Mouse (Mus musculus) testis, adult 2 months (tissue): ENCODE measurements around the gene Esrp2. TPM values are rescaled to one million over a fixed set of nuclear protein-coding genes. Genes with fewer than 3 reads are reported as not detected.

Experiments
- H3K27ac ChIP-seq: fragments of 200-500 bp; 2 replicates; pipeline ENCODE4 v1.5.1; 2012; ENCODE audit warnings: low read depth, low read length; ENCODE audit not compliant: control insufficient read depth, insufficient read depth
- H3K27me3 ChIP-seq: fragments of 200-500 bp; 2 replicates; pipeline ENCODE4 v1.6.1; 2012; ENCODE audit warnings: mild to moderate bottlenecking, low read length, moderate library complexity; ENCODE audit not compliant: control insufficient read depth, insufficient read depth
- H3K36me3 ChIP-seq: fragments of 200-500 bp; 2 replicates; pipeline ENCODE4 v1.6.1; 2012; ENCODE audit warnings: mild to moderate bottlenecking, low read length; ENCODE audit not compliant: control insufficient read depth, insufficient read depth
- H3K4me1 ChIP-seq: fragments of 200-500 bp; 2 replicates; pipeline ENCODE4 v1.6.1; 2012; ENCODE audit warnings: low read length; ENCODE audit not compliant: control insufficient read depth, insufficient read depth
- H3K4me3 ChIP-seq: fragments of 200-500 bp; 2 replicates; pipeline ENCODE4 v1.5.1; 2012; ENCODE audit warnings: low read depth, mild to moderate bottlenecking, low read length, moderate library complexity, mixed read lengths; ENCODE audit not compliant: control insufficient read depth
- CTCF ChIP-seq: fragments of 200-500 bp; IDR thresholded peaks from 2 replicates; pipeline ENCODE4 v1.5.1; 2012; ENCODE audit warnings: low read depth, mild to moderate bottlenecking, inconsistent platforms, low read length, moderate library complexity; ENCODE audit not compliant: control insufficient read depth, insufficient read depth, insufficient replicate concordance
- POLR2A ChIP-seq: fragments of 200-500 bp; IDR thresholded peaks from 2 replicates; pipeline ENCODE4 v1.6.1; 2012; ENCODE audit warnings: low read depth, mild to moderate bottlenecking, inconsistent platforms, low read length, moderate library complexity; ENCODE audit not compliant: control insufficient read depth
- polyA plus RNA-seq: library from polyadenylated mRNA; depleted of rRNA; stranded (reverse); fragments of >200 nt; gene quantifications from 2 replicates; pipeline ENCODE4 v1.2.3, GENCODE M21; 2012; rRNA removed

Esrp2 gene
- polyA plus RNA-seq, 1 experiment: 0.84 TPM

- TF ChIP-seq CTCF (no peak), POLR2A (no peak)
- no peak overlapping the region for H3K27ac ChIP-seq
- 0 out of 2 replicates have a peak, but pooled peaks cover 1% of the 10 kb centered on the region for H3K36me3 ChIP-seq
- H3K27me3 ChIP-seq: no peaks in the 10 kb centered on the region
- H3K4me3 ChIP-seq: no peak overlapping the region
- H3K4me1 ChIP-seq: no peaks in the 10 kb centered on the region
Measured at GRCm38 (mm10) chr8:106112514-106112913, 24.3 kb downstream of the Esrp2 start.

DNA sequence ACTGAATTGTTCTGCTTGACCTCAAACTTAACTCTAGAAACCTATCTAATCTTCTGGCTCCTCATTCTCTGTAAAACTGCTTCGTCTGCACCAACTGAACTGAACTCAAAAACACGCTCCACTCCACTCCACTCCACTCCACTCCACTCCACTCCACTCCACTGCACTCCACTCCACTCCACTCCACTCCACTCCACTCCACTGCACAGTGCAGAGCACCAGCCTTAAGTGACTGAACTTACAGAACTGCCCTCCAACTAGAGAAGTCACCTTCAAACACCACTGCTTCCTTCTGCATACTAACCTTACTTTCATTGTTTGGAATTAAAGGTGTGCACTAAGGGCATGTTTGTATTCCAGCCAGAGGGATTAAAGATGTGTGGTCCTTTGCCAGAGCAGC lies 24.7 kb downstream of the Esrp2 start:
- Histone ChIP-seq H3K36me3 (0 out of 2 replicates have a peak, but pooled peaks cover 1% of the 10 kb centered on the region), H3K27me3 (no peaks in the 10 kb centered on the region), H3K4me3 (no peak overlapping the region), H3K4me1 (no peaks in the 10 kb centered on the region), H3K27ac (no peak overlapping the region)
- TF ChIP-seq CTCF (no peak), POLR2A (no peak)

DNA sequence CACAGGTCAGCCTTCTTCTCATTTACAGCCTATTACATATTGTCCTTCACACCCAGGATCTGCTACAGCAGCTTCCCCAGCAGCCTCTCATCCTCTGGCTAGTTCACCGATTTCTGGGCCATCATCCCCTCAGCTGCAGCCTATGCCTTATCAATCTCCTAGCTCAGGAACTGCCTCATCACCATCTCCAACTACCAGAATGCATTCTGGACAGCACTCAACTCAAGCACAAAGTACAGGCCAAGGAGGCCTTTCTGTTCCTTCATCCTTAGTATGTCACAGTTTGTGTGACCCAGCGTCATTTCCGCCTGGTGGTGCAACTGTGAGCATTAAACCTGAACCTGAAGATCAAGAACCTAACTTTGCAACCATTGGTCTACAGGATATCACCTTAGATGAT lies 28.0 kb downstream of the Esrp2 start:
- H3K4me3 ChIP-seq: no peak overlapping the region
- H3K4me1 ChIP-seq: no peaks in the 10 kb centered on the region
- peaks cover 1% of the 10 kb centered on the region; the same call in 1 of the 2 replicates for H3K36me3 ChIP-seq
- no peaks in the 10 kb centered on the region for H3K27me3 ChIP-seq
- H3K27ac ChIP-seq: no peak overlapping the region
- TF ChIP-seq CTCF: no peak
- no peak for TF ChIP-seq POLR2A

DNA sequence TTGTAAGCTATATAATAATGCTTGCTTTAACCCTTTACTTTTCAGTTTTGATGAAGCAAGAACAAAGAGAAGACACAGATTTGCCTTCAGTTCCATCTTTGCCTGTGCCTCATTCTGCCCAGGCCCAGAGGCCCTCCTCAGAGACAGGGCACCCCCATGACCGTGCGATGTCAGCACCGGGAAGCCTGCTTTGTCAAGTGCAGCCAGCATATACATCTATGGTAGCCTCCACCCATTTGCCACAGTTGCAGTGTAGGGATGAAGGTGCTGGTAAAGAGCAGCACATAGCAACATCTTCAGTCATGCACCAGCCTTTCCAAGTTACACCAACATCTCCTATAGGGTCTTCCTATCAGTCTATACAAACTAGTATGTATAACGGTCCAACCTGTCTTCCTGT lies 28.7 kb downstream of the Esrp2 start:
- H3K27ac ChIP-seq: no peak overlapping the region
- peaks cover 1% of the 10 kb centered on the region; the same call in 1 of the 2 replicates for H3K36me3 ChIP-seq
- no peak for TF ChIP-seq CTCF
- no peak for TF ChIP-seq POLR2A
- no peaks in the 10 kb centered on the region for H3K4me1 ChIP-seq
- no peak overlapping the region for H3K4me3 ChIP-seq
- H3K27me3 ChIP-seq: no peaks in the 10 kb centered on the region

DNA sequence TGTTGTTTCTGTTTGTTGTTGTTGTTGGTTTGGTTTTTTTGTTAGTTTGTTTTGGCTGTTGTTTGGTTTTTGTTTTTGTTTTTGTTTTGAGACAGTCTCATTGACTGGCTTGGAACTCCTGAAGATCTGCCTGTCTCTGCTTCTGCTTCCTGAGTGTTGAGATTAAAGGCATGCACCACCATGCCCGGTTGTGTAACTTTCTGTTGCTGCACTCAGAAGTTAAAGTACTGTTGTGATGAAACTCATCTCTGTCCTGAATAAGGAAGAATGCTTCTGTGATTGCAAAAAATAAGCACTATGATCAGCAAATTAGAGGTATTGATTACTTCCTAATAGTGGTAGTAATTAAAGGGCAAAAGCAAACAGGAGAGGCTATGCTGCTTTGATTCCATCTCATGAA lies 30.6 kb downstream of the Esrp2 start:
- TF ChIP-seq CTCF (no peak), POLR2A (no peak)
- peaks cover 1% of the 10 kb centered on the region; the same call in 1 of the 2 replicates for H3K36me3 ChIP-seq

GRCm38 (mm10) chr8:106103888-106104287 lies 32.9 kb downstream of the Esrp2 start:
- TF ChIP-seq POLR2A: no peak
- no peak for TF ChIP-seq CTCF
- H3K4me3 ChIP-seq: no peak overlapping the region
- H3K4me1 ChIP-seq: no peaks in the 10 kb centered on the region
- H3K27ac ChIP-seq: no peak overlapping the region
- peaks cover under 1% of the 10 kb centered on the region; the same call in 1 of the 2 replicates for H3K36me3 ChIP-seq
- no peaks in the 10 kb centered on the region for H3K27me3 ChIP-seq

More for the DNA sequence above, 30.6 kb downstream of the Esrp2 start:
- H3K4me1 ChIP-seq: no peaks in the 10 kb centered on the region
- no peak overlapping the region for H3K4me3 ChIP-seq
- no peaks in the 10 kb centered on the region for H3K27me3 ChIP-seq
- no peak overlapping the region for H3K27ac ChIP-seq

GRCm38 (mm10) chr8:106102321-106102720 lies 34.5 kb downstream of the Esrp2 start:
- Histone ChIP-seq H3K27me3 (no peaks in the 10 kb centered on the region), H3K27ac (no peak overlapping the region), H3K4me3 (no peak overlapping the region), H3K4me1 (no peaks in the 10 kb centered on the region), H3K36me3 (no peaks in the 10 kb centered on the region; the same call in 1 of the 2 replicates)
- TF ChIP-seq POLR2A: no peak
- TF ChIP-seq CTCF: no peak

Other genes starting within 250 kb of the Esrp2 start
- gene Nrn1l, start 243.4 kb downstream of the Esrp2 start, polyA plus RNA-seq: 3.8 and 5.0 TPM in 2 replicates
- gene Pskh1, start 236.5 kb downstream of the Esrp2 start, polyA plus RNA-seq: 16.7 and 19.4 TPM in 2 replicates
- gene Ctrl, start 203.1 kb downstream of the Esrp2 start, polyA plus RNA-seq: 0.91 and 0.96 TPM in 2 replicates
- 10.5 and 11.3 TPM in 2 replicates for gene Psmb10, start 198.5 kb downstream of the Esrp2 start, polyA plus RNA-seq
- gene Lcat, start 193.6 kb downstream of the Esrp2 start, polyA plus RNA-seq: 0.84 and 1.6 TPM in 2 replicates
- gene Slc12a4, start 170.9 kb downstream of the Esrp2 start, polyA plus RNA-seq: 5.6 and 5.9 TPM in 2 replicates
- 561 and 647 TPM in 2 replicates for gene Dpep3, start 157.5 kb downstream of the Esrp2 start, polyA plus RNA-seq
- 11.4 and 12.8 TPM in 2 replicates for gene Dus2, start 145.6 kb downstream of the Esrp2 start, polyA plus RNA-seq
- gene Dpep2nb, start 131.0 kb downstream of the Esrp2 start, polyA plus RNA-seq: 3.0 and 4.1 TPM in 2 replicates
- 4.4 and 4.9 TPM in 2 replicates for gene Ddx28, start 125.1 kb downstream of the Esrp2 start, polyA plus RNA-seq
- gene Nfatc3, start 78.1 kb downstream of the Esrp2 start, polyA plus RNA-seq: 9.0 and 11.9 TPM in 2 replicates
- gene Pla2g15, start 13.4 kb upstream of the Esrp2 start, polyA plus RNA-seq: 1.9 and 2.6 TPM in 2 replicates
- 54.1 and 69.5 TPM in 2 replicates for gene Slc7a6, start 31.9 kb upstream of the Esrp2 start, polyA plus RNA-seq
- gene Slc7a6os, start 74.0 kb upstream of the Esrp2 start, polyA plus RNA-seq: 10.6 and 11.7 TPM in 2 replicates
- gene Prmt7, start 74.0 kb upstream of the Esrp2 start, polyA plus RNA-seq: 78.8 and 86.9 TPM in 2 replicates
- 42.3 and 48.8 TPM in 2 replicates for gene Smpd3, start 201.0 kb upstream of the Esrp2 start, polyA plus RNA-seq